Mouse (Mus musculus): Measurements from ENCODE around the gene Zbtb21. TPM values are rescaled to one million over a fixed set of nuclear protein-coding genes. Genes with fewer than 3 reads are reported as not detected.

Zbtb21 gene
- polyA plus RNA-seq, 1 experiment from 2014 or later, result 1.8 TPM

DNA sequence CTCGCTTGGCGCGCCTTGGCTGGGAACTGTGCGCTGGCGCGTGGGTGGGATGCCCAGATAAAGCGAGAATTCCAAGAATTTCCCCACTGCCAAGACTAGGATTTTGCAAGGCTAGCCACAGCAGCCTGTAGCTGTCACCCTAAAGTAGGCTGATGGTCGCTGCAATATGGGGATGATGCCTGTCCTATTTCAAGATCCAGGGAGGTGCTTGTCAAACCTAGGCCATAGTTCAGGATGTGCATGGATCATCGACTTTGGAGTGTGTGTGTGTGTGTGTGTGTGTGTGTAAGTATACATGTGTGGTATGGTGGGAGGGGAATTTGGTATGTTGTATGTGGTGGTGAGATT is 39.7 kb downstream of the Zbtb21 start:
- peak; percentile 21 for ATAC-seq

DNA sequence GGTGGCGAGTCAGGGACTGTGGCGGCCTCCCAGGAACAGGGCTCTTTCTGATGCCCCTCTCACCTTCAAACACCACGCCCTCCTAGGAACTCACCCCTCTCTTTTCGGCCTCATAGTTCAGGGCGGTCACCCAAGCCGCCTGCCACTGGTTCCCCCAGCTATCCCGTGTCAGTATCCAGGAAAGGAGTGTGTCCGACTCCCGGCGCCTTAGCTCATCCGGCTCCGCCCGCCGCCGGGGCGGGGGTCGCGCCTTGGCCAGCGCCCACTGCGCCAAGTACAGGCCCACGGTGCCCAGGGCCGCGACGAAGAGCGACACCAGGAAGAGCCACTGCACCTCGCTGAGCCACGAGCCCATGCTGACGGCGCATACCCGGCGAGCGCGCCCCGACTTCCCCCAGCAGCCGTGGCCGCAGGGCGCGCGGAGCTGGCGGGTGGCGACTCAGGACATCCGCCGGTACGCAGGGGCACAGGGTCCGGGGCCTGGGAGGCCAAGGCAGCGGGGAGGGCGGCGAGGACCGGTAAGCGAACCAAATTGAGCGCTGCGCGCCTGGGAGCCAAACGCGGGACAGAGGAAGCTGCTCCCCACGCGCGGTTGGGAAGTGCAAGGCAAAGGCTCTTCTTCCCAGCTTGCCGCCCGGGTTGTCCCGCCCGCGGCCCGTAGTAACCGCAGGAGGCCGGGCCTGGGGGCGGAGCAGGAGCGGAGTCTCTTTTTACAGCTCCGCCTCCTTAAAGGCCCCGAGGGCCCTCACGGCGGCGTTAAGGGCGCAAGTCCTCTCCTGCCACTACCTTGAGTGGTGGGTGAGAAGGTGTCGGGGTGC is 40.3 kb downstream of the Zbtb21 start:
- WGBS (ENCODE audit: insufficient replicate concordance), result under 1% methylated on average over 71 of the region's 75 CpGs
- peak; percentile 83 for ATAC-seq

More for the DNA sequence above, 39.7 kb downstream of the Zbtb21 start:
- Histone ChIP-seq H3K4me2 (ENCODE audit: low read depth, low read length) (peak overlapping the region; percentile 97), H3K9me3 (ENCODE audit: low read length) (no peaks in the 10 kb centered on the region), H3K4me3 (ENCODE audit: low read depth, low read length) (peak overlapping the region; percentile 77), H3K27me3 (ENCODE audit: insufficient read depth, low read length) (no peaks in the 10 kb centered on the region), H3K9ac (replicated peaks) (peak overlapping the region; percentile 93), H3K27ac (ENCODE audit: low read depth) (peak overlapping the region; percentile 94), H3K4me1 (ENCODE audit: insufficient read depth) (peaks cover 30% of the 10 kb centered on the region), H3K36me3 (replicated peaks; ENCODE audit: insufficient read depth, low read length) (no peaks in the 10 kb centered on the region)
- TF ChIP-seq CTCF (IDR thresholded peaks at IDR 0.05; ENCODE audit: low read depth), result no peak
- 2% methylated on average over 9 of the region's 9 CpGs for WGBS (ENCODE audit: insufficient replicate concordance)
- no peak for DNase-seq

DNA sequence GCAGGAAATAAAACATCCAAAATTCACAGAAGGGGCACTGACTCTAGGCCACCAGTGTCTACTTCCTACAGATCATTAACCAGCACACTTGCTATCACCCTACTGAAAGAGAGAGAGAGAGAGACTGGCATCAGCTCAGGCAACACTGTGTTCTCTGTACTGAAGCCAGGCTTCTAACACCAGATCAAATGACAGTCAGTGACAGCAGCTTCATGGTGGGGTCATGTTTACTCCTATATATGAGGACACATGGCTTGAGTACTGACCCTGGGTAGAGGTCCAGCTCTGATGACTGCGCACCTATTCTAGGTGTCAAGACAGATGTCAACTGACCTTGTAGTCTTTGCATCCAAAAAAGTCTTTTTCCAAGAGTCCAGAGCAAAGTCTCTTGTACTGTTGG is 41.8 kb downstream of the Zbtb21 start:
- Histone ChIP-seq H3K4me3 (ENCODE audit: low read depth, low read length) (no peak overlapping the region), H3K4me1 (ENCODE audit: insufficient read depth) (peaks cover 30% of the 10 kb centered on the region), H3K4me2 (ENCODE audit: low read depth, low read length) (peak overlapping the region; percentile 1), H3K9me3 (ENCODE audit: low read length) (no peaks in the 10 kb centered on the region), H3K9ac (replicated peaks) (no peak overlapping the region), H3K36me3 (replicated peaks; ENCODE audit: insufficient read depth, low read length) (no peaks in the 10 kb centered on the region), H3K27me3 (ENCODE audit: insufficient read depth, low read length) (no peaks in the 10 kb centered on the region), H3K27ac (ENCODE audit: low read depth) (peak overlapping the region; percentile 94)
- WGBS (ENCODE audit: insufficient replicate concordance), result 72% methylated on average over 1 of the region's 1 CpGs
- DNase-seq, result peak; percentile 24
- TF ChIP-seq CTCF (IDR thresholded peaks at IDR 0.05; ENCODE audit: low read depth) (no peak), EP300 (IDR thresholded peaks at IDR 0.05; ENCODE audit: low read depth) (no peak)
- peak; percentile 88 for ATAC-seq

More for the DNA sequence above, 40.3 kb downstream of the Zbtb21 start:
- TF ChIP-seq CTCF (IDR thresholded peaks at IDR 0.05; ENCODE audit: low read depth), result no peak
- no peak for TF ChIP-seq EP300 (IDR thresholded peaks at IDR 0.05; ENCODE audit: low read depth)
- peak overlapping the region; percentile 94 for H3K27ac ChIP-seq (ENCODE audit: low read depth)
- no peaks in the 10 kb centered on the region for H3K36me3 ChIP-seq (replicated peaks; ENCODE audit: insufficient read depth, low read length)
- H3K9me3 ChIP-seq (ENCODE audit: low read length), result no peaks in the 10 kb centered on the region
- H3K9ac ChIP-seq (replicated peaks), result peak overlapping the region; percentile 93
- H3K4me1 ChIP-seq (ENCODE audit: insufficient read depth), result peaks cover 30% of the 10 kb centered on the region
- peak overlapping the region; percentile 97 for H3K4me2 ChIP-seq (ENCODE audit: low read depth, low read length)
- peak overlapping the region; percentile 77 for H3K4me3 ChIP-seq (ENCODE audit: low read depth, low read length)
- peak; percentile 88 for DNase-seq
- H3K27me3 ChIP-seq (ENCODE audit: insufficient read depth, low read length), result no peaks in the 10 kb centered on the region

DNA sequence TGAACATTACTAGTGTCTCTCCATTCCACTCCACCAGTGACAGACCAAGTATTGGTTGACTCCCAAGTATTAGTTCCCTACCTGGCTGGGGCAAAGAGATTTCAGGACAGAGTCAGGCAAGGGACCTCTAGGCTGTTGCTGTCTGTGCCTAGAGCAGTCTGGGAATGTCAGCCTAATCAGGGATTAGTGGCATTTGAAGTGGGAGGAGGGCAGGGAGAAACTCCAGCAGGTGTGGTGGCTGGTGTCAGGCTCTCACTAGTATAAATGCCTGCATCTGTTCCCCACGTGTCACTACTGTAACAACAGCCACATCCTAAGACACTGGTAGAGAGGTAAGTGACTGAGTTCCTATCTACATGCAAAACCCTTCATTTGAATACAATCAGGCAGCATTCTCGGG is 42.6 kb downstream of the Zbtb21 start:
- Histone ChIP-seq H3K4me1 (ENCODE audit: insufficient read depth) (peaks cover 30% of the 10 kb centered on the region), H3K36me3 (replicated peaks; ENCODE audit: insufficient read depth, low read length) (no peaks in the 10 kb centered on the region), H3K9ac (replicated peaks) (no peak overlapping the region), H3K27ac (ENCODE audit: low read depth) (peak overlapping the region; percentile 94), H3K4me2 (ENCODE audit: low read depth, low read length) (peak overlapping the region; percentile 1; the same call in 1 of the 2 replicates), H3K4me3 (ENCODE audit: low read depth, low read length) (no peak overlapping the region), H3K9me3 (ENCODE audit: low read length) (no peaks in the 10 kb centered on the region), H3K27me3 (ENCODE audit: insufficient read depth, low read length) (no peaks in the 10 kb centered on the region)
- ATAC-seq (no peak), DNase-seq (no peak)
- TF ChIP-seq CTCF (IDR thresholded peaks at IDR 0.05; ENCODE audit: low read depth) (no peak), EP300 (IDR thresholded peaks at IDR 0.05; ENCODE audit: low read depth) (no peak)
- WGBS (ENCODE audit: insufficient replicate concordance), result 41% methylated on average over 2 of the region's 2 CpGs

DNA sequence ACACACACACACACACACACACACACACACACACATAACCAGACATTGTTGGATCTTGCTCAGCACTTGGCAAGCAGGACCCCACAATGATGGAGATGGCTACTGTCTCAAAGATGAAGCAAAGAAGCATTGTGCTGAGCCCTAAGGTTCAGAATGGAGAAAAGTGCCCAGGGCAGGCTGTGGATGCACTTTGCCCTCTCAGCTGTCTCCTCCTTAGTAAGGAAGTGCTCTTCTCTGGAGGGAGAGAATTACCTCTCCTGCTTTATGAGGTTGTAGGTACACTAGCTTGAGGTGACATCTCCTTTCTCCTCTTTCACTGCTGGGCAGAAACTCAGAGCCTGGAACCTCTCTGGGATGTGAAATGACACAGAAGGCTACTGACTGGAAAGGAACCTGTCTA is 49.5 kb downstream of the Zbtb21 start:
- TF ChIP-seq CTCF (IDR thresholded peaks at IDR 0.05; ENCODE audit: low read depth) (no peak), EP300 (IDR thresholded peaks at IDR 0.05; ENCODE audit: low read depth) (no peak)
- Histone ChIP-seq H3K36me3 (replicated peaks; ENCODE audit: insufficient read depth, low read length) (peaks cover 2% of the 10 kb centered on the region; the same call in 1 of the 2 replicates), H3K4me3 (ENCODE audit: low read depth, low read length) (no peak overlapping the region), H3K9ac (replicated peaks) (no peak overlapping the region), H3K4me2 (ENCODE audit: low read depth, low read length) (no peak overlapping the region), H3K4me1 (ENCODE audit: insufficient read depth) (peaks cover 5% of the 10 kb centered on the region; the same call in 1 of the 2 replicates), H3K27ac (ENCODE audit: low read depth) (no peak overlapping the region), H3K9me3 (ENCODE audit: low read length) (no peaks in the 10 kb centered on the region), H3K27me3 (ENCODE audit: insufficient read depth, low read length) (no peaks in the 10 kb centered on the region)
- ATAC-seq (no peak), DNase-seq (no peak)

DNA sequence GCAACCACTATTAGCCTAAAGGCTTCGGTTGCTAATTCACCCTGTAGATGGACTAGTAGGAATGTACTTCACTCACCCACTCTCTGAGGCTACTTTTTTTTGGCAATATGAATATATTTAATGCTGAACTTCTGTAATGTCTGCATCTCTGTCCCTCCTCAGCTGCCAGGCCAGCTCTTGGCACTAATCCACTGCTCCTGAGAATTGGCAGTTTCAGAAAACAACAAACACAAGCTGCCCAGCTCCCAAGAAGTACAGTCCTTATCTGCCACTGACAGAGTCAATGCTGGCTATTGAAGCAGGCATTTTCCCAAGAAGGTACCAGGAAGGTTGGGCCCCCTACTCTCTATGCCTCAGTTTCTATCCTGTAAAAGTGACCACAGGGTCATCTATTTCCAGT is 53.1 kb downstream of the Zbtb21 start:
- Histone ChIP-seq H3K27ac (ENCODE audit: low read depth) (no peak overlapping the region), H3K4me2 (ENCODE audit: low read depth, low read length) (no peak overlapping the region), H3K27me3 (ENCODE audit: insufficient read depth, low read length) (no peaks in the 10 kb centered on the region), H3K9ac (replicated peaks) (no peak overlapping the region), H3K9me3 (ENCODE audit: low read length) (no peaks in the 10 kb centered on the region), H3K4me1 (ENCODE audit: insufficient read depth) (peaks cover 5% of the 10 kb centered on the region), H3K36me3 (replicated peaks; ENCODE audit: insufficient read depth, low read length) (peaks cover 2% of the 10 kb centered on the region; the same call in 1 of the 2 replicates), H3K4me3 (ENCODE audit: low read depth, low read length) (no peak overlapping the region)
- ATAC-seq (no peak), DNase-seq (no peak)
- TF ChIP-seq CTCF (IDR thresholded peaks at IDR 0.05; ENCODE audit: low read depth), result no peak
- no peak for TF ChIP-seq EP300 (IDR thresholded peaks at IDR 0.05; ENCODE audit: low read depth)
- 84% methylated on average over 1 of the region's 1 CpGs for WGBS (ENCODE audit: insufficient replicate concordance)

Measured in liver, postnatal 0 days (tissue).